Mouse (Mus musculus) embryonic facial prominence, embryonic 12.5 days (tissue): Measurements from ENCODE around the gene Actr6. TPM values are rescaled to one million over a fixed set of nuclear protein-coding genes. Genes with fewer than 3 reads are reported as not detected.
A peak's percentile ranks its signal among the peaks of the same experiment; 100 is the strongest.

ENCODE experiments used
- ATAC-seq: fragments of 200-750 bp; cut with Nextera tagmentation; 2 replicates; pipeline ENCODE4 v1.8.0; 2017; ENCODE audit not compliant: insufficient number of reproducible peaks, insufficient read depth, low FRiP score, low TSS enrichment
- H3K27ac ChIP-seq: fragments of 300-500 bp; sonication (generic); 2 replicates; pipeline ENCODE4 v1.5.1; 2016; ENCODE audit warnings: mild to moderate bottlenecking
- H3K27me3 ChIP-seq: fragments of 300-500 bp; sonication (generic); 2 replicates; pipeline ENCODE4 v1.6.1; 2016; ENCODE audit warnings: mild to moderate bottlenecking, moderate library complexity
- H3K36me3 ChIP-seq: fragments of 300-500 bp; sonication (generic); 2 replicates; pipeline ENCODE4 v1.6.1; 2016; ENCODE audit warnings: mild to moderate bottlenecking
- H3K4me1 ChIP-seq: fragments of 300-500 bp; sonication (generic); 2 replicates; pipeline ENCODE4 v1.6.1; 2016
- H3K4me2 ChIP-seq: fragments of 300-500 bp; sonication (generic); replicated peaks from 2 replicates; pipeline ENCODE4 v1.6.1; 2016; ENCODE audit warnings: mild to moderate bottlenecking, moderate library complexity
- H3K4me3 ChIP-seq: fragments of 300-500 bp; sonication (generic); 2 replicates; pipeline ENCODE4 v1.5.1; 2016; ENCODE audit warnings: mild to moderate bottlenecking
- H3K9ac ChIP-seq: fragments of 300-500 bp; sonication (generic); 2 replicates; pipeline ENCODE4 v1.6.1; 2016; ENCODE audit warnings: mild to moderate bottlenecking, moderate library complexity
- H3K9me3 ChIP-seq: fragments of 300-500 bp; sonication (generic); 2 replicates; pipeline ENCODE4 v1.6.1; 2016; ENCODE audit warnings: mild to moderate bottlenecking, moderate library complexity
- WGBS: fragments of 180-500 bp; shearing (Covaris S2); methylation state at CpG from one replicate; pipeline ENCODE4 v1.1.7; 2016; 5-methylcytosine and 5-hydroxymethylcytosine counted together
- polyA plus RNA-seq: library from polyadenylated mRNA; unstranded; fragments of >200 nt; fragmentation: Nextera tagmentation; extraction: Ambion mirVana; gene quantifications from 2 replicates; pipeline ENCODE4 v1.2.1, GENCODE M21; 2016

The Actr6 gene
- polyA plus RNA-seq, 1 experiment from 2014 or later = 40.9 TPM

- Histone ChIP-seq H3K4me2 (no peak overlapping the region), H3K9ac (no peak overlapping the region), H3K4me3 (no peak overlapping the region), H3K27me3 (no peaks in the 10 kb centered on the region), H3K9me3 (no peaks in the 10 kb centered on the region), H3K4me1 (peaks cover 5% of the 10 kb centered on the region; the same call in 1 of the 2 replicates), H3K27ac (no peak overlapping the region), H3K36me3 (no peaks in the 10 kb centered on the region)
- no peak for ATAC-seq
- 66% methylated on average over 8 of the region's 8 CpGs for WGBS
Observed at GRCm38 (mm10) chr10:89690021-89690420, 42.1 kb downstream of the Actr6 start.

- no peak overlapping the region for H3K4me2 ChIP-seq
- no peak for ATAC-seq
- H3K9ac ChIP-seq = no peak overlapping the region
- H3K36me3 ChIP-seq = peaks cover 3% of the 10 kb centered on the region; the same call in 1 of the 2 replicates
- H3K4me1 ChIP-seq = peaks cover 6% of the 10 kb centered on the region; the same call in 1 of the 2 replicates
- H3K27ac ChIP-seq = no peak overlapping the region
- H3K4me3 ChIP-seq = no peak overlapping the region
- 82% methylated on average over 2 of the region's 2 CpGs for WGBS
- H3K9me3 ChIP-seq = no peaks in the 10 kb centered on the region
- H3K27me3 ChIP-seq = no peaks in the 10 kb centered on the region
Observed at GRCm38 (mm10) chr10:89687455-89687854, 44.6 kb downstream of the Actr6 start.

GRCm38 (mm10) chr10:89686139-89686808 lies 45.8 kb downstream of the Actr6 start, which contains the start of gene Scyl2:
Gene Scyl2, minus strand, starts transcription at chr10:89686285.
- H3K4me1 ChIP-seq = peaks cover 6% of the 10 kb centered on the region; the same call in 1 of the 2 replicates
- ATAC-seq = peak; percentile 96
- H3K27me3 ChIP-seq = no peaks in the 10 kb centered on the region
- H3K36me3 ChIP-seq = peaks cover 3% of the 10 kb centered on the region; the same call in 1 of the 2 replicates
- peak within 1 kb of the TSS; percentile 65 for H3K27ac ChIP-seq
- H3K9me3 ChIP-seq = no peaks in the 10 kb centered on the region
- peak within 1 kb of the TSS; percentile 78 for H3K4me2 ChIP-seq
- H3K9ac ChIP-seq = peak within 1 kb of the TSS; percentile 93
- WGBS = 6% methylated on average over 31 of the region's 31 CpGs
- peak within 1 kb of the TSS; percentile 98 for H3K4me3 ChIP-seq

GRCm38 (mm10) chr10:89685391-89686138 lies 46.5 kb downstream of the Actr6 start:
- WGBS = 1% methylated on average over 50 of the region's 51 CpGs
- Histone ChIP-seq H3K4me1 (peaks cover 6% of the 10 kb centered on the region; the same call in 1 of the 2 replicates), H3K9ac (peak overlapping the region; percentile 93), H3K4me2 (peak overlapping the region; percentile 78), H3K4me3 (peak overlapping the region; percentile 98), H3K27me3 (no peaks in the 10 kb centered on the region), H3K27ac (peak overlapping the region; percentile 65), H3K9me3 (no peaks in the 10 kb centered on the region), H3K36me3 (peaks cover 3% of the 10 kb centered on the region; the same call in 1 of the 2 replicates)
- peak; percentile 62; the same call in 1 of the 2 replicates for ATAC-seq

GRCm38 (mm10) chr10:89682961-89683360 lies 49.1 kb downstream of the Actr6 start:
- no peak overlapping the region for H3K4me2 ChIP-seq
- no peak overlapping the region for H3K4me3 ChIP-seq
- no peaks in the 10 kb centered on the region for H3K27me3 ChIP-seq
- no peaks in the 10 kb centered on the region for H3K9me3 ChIP-seq
- peaks cover 6% of the 10 kb centered on the region; the same call in 1 of the 2 replicates for H3K4me1 ChIP-seq
- H3K36me3 ChIP-seq = peaks cover 3% of the 10 kb centered on the region; the same call in 1 of the 2 replicates
- H3K27ac ChIP-seq = no peak overlapping the region
- no peak overlapping the region for H3K9ac ChIP-seq
- 81% methylated on average over 10 of the region's 10 CpGs for WGBS
- ATAC-seq = no peak

- 87% methylated on average over 1 of the region's 1 CpGs for WGBS
- no peaks in the 10 kb centered on the region for H3K9me3 ChIP-seq
Observed at GRCm38 (mm10) chr10:89682157-89682556, 49.9 kb downstream of the Actr6 start.

GRCm38 (mm10) chr10:89681706-89682105 lies 50.4 kb downstream of the Actr6 start:
- H3K9me3 ChIP-seq = no peaks in the 10 kb centered on the region
- ATAC-seq = no peak
- no peaks in the 10 kb centered on the region for H3K27me3 ChIP-seq
- no peak overlapping the region for H3K4me2 ChIP-seq
- peaks cover 6% of the 10 kb centered on the region; the same call in 1 of the 2 replicates for H3K4me1 ChIP-seq
- H3K9ac ChIP-seq = no peak overlapping the region
- no peak overlapping the region for H3K4me3 ChIP-seq
- no peak overlapping the region for H3K27ac ChIP-seq
- WGBS = 92% methylated on average over 4 of the region's 4 CpGs
- peaks cover 3% of the 10 kb centered on the region; the same call in 1 of the 2 replicates for H3K36me3 ChIP-seq

More at GRCm38 (mm10) chr10:89682157-89682556, 49.9 kb downstream of the Actr6 start:
- no peak for ATAC-seq
- no peak overlapping the region for H3K27ac ChIP-seq
- H3K4me1 ChIP-seq = peaks cover 6% of the 10 kb centered on the region; the same call in 1 of the 2 replicates
- H3K27me3 ChIP-seq = no peaks in the 10 kb centered on the region
- no peak overlapping the region for H3K4me3 ChIP-seq
- no peak overlapping the region for H3K4me2 ChIP-seq
- H3K9ac ChIP-seq = no peak overlapping the region
- peaks cover 3% of the 10 kb centered on the region; the same call in 1 of the 2 replicates for H3K36me3 ChIP-seq

- Histone ChIP-seq H3K4me1 (peaks cover 3% of the 10 kb centered on the region; the same call in 1 of the 2 replicates), H3K27ac (no peak overlapping the region), H3K4me3 (no peak overlapping the region), H3K4me2 (no peak overlapping the region), H3K27me3 (no peaks in the 10 kb centered on the region), H3K36me3 (peaks cover 3% of the 10 kb centered on the region; the same call in 1 of the 2 replicates), H3K9ac (no peak overlapping the region), H3K9me3 (no peaks in the 10 kb centered on the region)
- WGBS = 85% methylated on average over 3 of the region's 3 CpGs
- ATAC-seq = no peak
Observed at GRCm38 (mm10) chr10:89680517-89680916, 51.6 kb downstream of the Actr6 start.

GRCm38 (mm10) chr10:89679448-89679847 lies 52.6 kb downstream of the Actr6 start:
- no peak for ATAC-seq
- no peak overlapping the region for H3K4me3 ChIP-seq
- no peak overlapping the region for H3K4me2 ChIP-seq
- H3K4me1 ChIP-seq = no peaks in the 10 kb centered on the region
- no peak overlapping the region for H3K9ac ChIP-seq
- peaks cover 3% of the 10 kb centered on the region; the same call in 1 of the 2 replicates for H3K36me3 ChIP-seq
- no peak overlapping the region for H3K27ac ChIP-seq
- no peaks in the 10 kb centered on the region for H3K9me3 ChIP-seq
- WGBS = 95% methylated on average over 1 of the region's 1 CpGs
- no peaks in the 10 kb centered on the region for H3K27me3 ChIP-seq

- H3K4me2 ChIP-seq = no peak overlapping the region
- no peak overlapping the region for H3K9ac ChIP-seq
- peaks cover 2% of the 10 kb centered on the region; the same call in 1 of the 2 replicates for H3K36me3 ChIP-seq
- H3K4me3 ChIP-seq = no peak overlapping the region
- H3K4me1 ChIP-seq = no peaks in the 10 kb centered on the region
- WGBS = 88% methylated on average over 4 of the region's 4 CpGs
- H3K9me3 ChIP-seq = no peaks in the 10 kb centered on the region
- no peaks in the 10 kb centered on the region for H3K27me3 ChIP-seq
- H3K27ac ChIP-seq = no peak overlapping the region
- ATAC-seq = no peak
Observed at GRCm38 (mm10) chr10:89678054-89678453, 54.0 kb downstream of the Actr6 start.

GRCm38 (mm10) chr10:89676609-89677008 lies 55.5 kb downstream of the Actr6 start:
- Histone ChIP-seq H3K36me3 (no peaks in the 10 kb centered on the region), H3K4me1 (no peaks in the 10 kb centered on the region), H3K9ac (no peak overlapping the region), H3K4me3 (no peak overlapping the region), H3K9me3 (no peaks in the 10 kb centered on the region), H3K27ac (no peak overlapping the region), H3K4me2 (no peak overlapping the region), H3K27me3 (no peaks in the 10 kb centered on the region)
- ATAC-seq = no peak
- WGBS = 66% methylated on average over 4 of the region's 4 CpGs
